Mouse (Mus musculus): ENCODE data around the gene Prim2.

GRCm38 (mm10) chr1:33531860-33532259 is 137.7 kb downstream of the Prim2 start:
- TF ChIP-seq CTCF (IDR thresholded peaks at IDR 0.05; ENCODE audit: low read depth) (no peak), EP300 (IDR thresholded peaks at IDR 0.05; ENCODE audit: low read depth) (no peak)

Data from liver, postnatal 0 days (tissue).